Mouse (Mus musculus): ENCODE results near the gene Dnajb8. TPM values are rescaled to one million over a fixed set of nuclear protein-coding genes. Genes with fewer than 3 reads are reported as not detected.

Gene Dnajb8
- total and polyA plus RNA-seq, 3 experiments: not detected

GRCm38 (mm10) chr6:88251798-88252478 is 29.9 kb downstream of the Dnajb8 start:
- Histone ChIP-seq H3K9ac (ENCODE audit: insufficient read depth, low read depth) (no peak overlapping the region), H3K4me3 (replicated peaks in 1 of 3; ENCODE audit: low read depth in 2 of 3, low read length in 2 of 3, poor library complexity in 1 of 3) (no peak overlapping the region), H3K4me2 (ENCODE audit: insufficient read depth, low read depth, poor library complexity, severe bottlenecking) (no peak overlapping the region), H3K27me3 (replicated peaks) (no peaks in the 10 kb centered on the region), H3K4me1 (ENCODE audit: control insufficient read depth in 1 of 2, insufficient read depth in 2 of 2) (0 out of 4 replicates have a peak, but pooled peaks cover 0 to 4% of the 10 kb centered on the region in 2 experiments), H3K27ac (ENCODE audit: insufficient read depth, low read depth) (no peak overlapping the region), H3K9me3 (replicated peaks; ENCODE audit: low read length) (no peaks in the 10 kb centered on the region), H3K36me3 (replicated peaks in 1 of 2; ENCODE audit: control insufficient read depth in 1 of 2, insufficient read depth in 1 of 2, low read length in 1 of 2) (peaks cover 1 to 36% of the 10 kb centered on the region in 2 experiments), H3K79me2 (replicated peaks; ENCODE audit: control insufficient read depth, extremely low read depth, insufficient read depth, poor library complexity, severe bottlenecking) (no peaks in the 10 kb centered on the region)
- dilution Hi-C loops (cut with MboI; ENCODE audit: extremely low pct_ligation_motif_present, extremely low pct_unique_long_range_greater_than_20kb, low sequenced_read_pairs) (no loop called here), in situ Hi-C loops (cut with MboI; ENCODE audit: low pct_ligation_motif_present, low pct_unique_long_range_greater_than_20kb, low sequenced_read_pairs) (no loop called here)
- TF ChIP-seq ETS1 (conservative IDR thresholded peaks at IDR 0.05; ENCODE audit: low read depth, low read length) (no peak), MAFK (IDR thresholded peaks at IDR 0.05; ENCODE audit: insufficient replicate concordance, low read length) (no peak), NELFE (IDR thresholded peaks at IDR 0.05; ENCODE audit: low read depth, low read length) (no peak), CHD1 (IDR thresholded peaks at IDR 0.05; ENCODE audit: low read depth, low read length) (no peak), JUND (conservative IDR thresholded peaks at IDR 0.05; ENCODE audit: low read depth, low read length) (no peak), MXI1 (IDR thresholded peaks at IDR 0.05; ENCODE audit: low read depth, low read length) (no peak), MYC (IDR thresholded peaks at IDR 0.05; ENCODE audit: low read depth, low read length) (no peak), GABPA (IDR thresholded peaks at IDR 0.05; ENCODE audit: insufficient replicate concordance, low read depth, low read length) (no peak), MAX (IDR thresholded peaks at IDR 0.05; ENCODE audit: low read length) (no peak), RAD21 (IDR thresholded peaks at IDR 0.05; ENCODE audit: low read depth, low read length) (no peak), NRF1 (IDR thresholded peaks at IDR 0.05; ENCODE audit: low read depth, low read length) (no peak), EP300 (IDR thresholded peaks at IDR 0.05; ENCODE audit: low read length) (no peak), MAZ (IDR thresholded peaks at IDR 0.05; ENCODE audit: low read depth, low read length) (no peak), PAX5 (IDR thresholded peaks at IDR 0.05; ENCODE audit: low read length) (no peak), ELF1 (IDR thresholded peaks at IDR 0.05; ENCODE audit: low read depth, low read length) (no peak), JUN (IDR thresholded peaks at IDR 0.05; ENCODE audit: insufficient read depth, low read depth, low read length) (no peak), BHLHE40 (IDR thresholded peaks at IDR 0.05; ENCODE audit: low read depth, low read length) (no peak), CTCF (conservative IDR thresholded peaks at IDR 0.05 in 1 of 2, IDR thresholded peaks at IDR 0.05 in 1 of 2; ENCODE audit: low read depth in 2 of 2, low read length in 2 of 2) (no peak), ZMIZ1 (IDR thresholded peaks at IDR 0.05; ENCODE audit: low read depth, low read length) (no peak)
- DNase-seq (ENCODE audit: extremely low read depth): no peak

- dilution Hi-C loops (cut with MboI; ENCODE audit: extremely low pct_ligation_motif_present, extremely low pct_unique_long_range_greater_than_20kb, low sequenced_read_pairs): no loop called here
- in situ Hi-C loops (cut with MboI; ENCODE audit: low pct_ligation_motif_present, low pct_unique_long_range_greater_than_20kb, low sequenced_read_pairs): no loop called here
- 0 out of 4 replicates have a peak, but pooled peaks cover 0 to 4% of the 10 kb centered on the region in 2 experiments for H3K4me1 ChIP-seq (ENCODE audit: control insufficient read depth in 1 of 2, insufficient read depth in 2 of 2)
- no peak for TF ChIP-seq EP300 (IDR thresholded peaks at IDR 0.05; ENCODE audit: low read length)
- no peak for TF ChIP-seq MAZ (IDR thresholded peaks at IDR 0.05; ENCODE audit: low read depth, low read length)
- no peak for TF ChIP-seq GABPA (IDR thresholded peaks at IDR 0.05; ENCODE audit: insufficient replicate concordance, low read depth, low read length)
- no peak overlapping the region for H3K4me2 ChIP-seq (ENCODE audit: insufficient read depth, low read depth, poor library complexity, severe bottlenecking)
- peaks cover 10 to 52% of the 10 kb centered on the region in 2 experiments for H3K36me3 ChIP-seq (replicated peaks in 1 of 2; ENCODE audit: control insufficient read depth in 1 of 2, insufficient read depth in 1 of 2, low read length in 1 of 2)
- H3K27me3 ChIP-seq (replicated peaks): no peaks in the 10 kb centered on the region
- H3K4me3 ChIP-seq (replicated peaks in 1 of 3; ENCODE audit: low read depth in 2 of 3, low read length in 2 of 3, poor library complexity in 1 of 3): no peak overlapping the region
- H3K9me3 ChIP-seq (replicated peaks; ENCODE audit: low read length): no peaks in the 10 kb centered on the region
- H3K27ac ChIP-seq (ENCODE audit: insufficient read depth, low read depth): no peak overlapping the region
- no peak overlapping the region for H3K9ac ChIP-seq (ENCODE audit: insufficient read depth, low read depth)
- no peak for DNase-seq (ENCODE audit: extremely low read depth)
- no peaks in the 10 kb centered on the region for H3K79me2 ChIP-seq (replicated peaks; ENCODE audit: control insufficient read depth, extremely low read depth, insufficient read depth, poor library complexity, severe bottlenecking)
Observed at GRCm38 (mm10) chr6:88254082-88254481, 32.0 kb downstream of the Dnajb8 start.

Data from CH12.LX (cell line).